Mouse (Mus musculus): ENCODE results near the gene Zfp445. TPM values are rescaled to one million over a fixed set of nuclear protein-coding genes. Genes with fewer than 3 reads are reported as not detected.
"Not testable (repeated sequence)": the region's sequence is repeated elsewhere in the genome, so short reads cannot be mapped to it uniquely, and the experiment has no call there.

The Zfp445 gene
- 10 to 100 TPM; 46.6 to 60.7 TPM for total RNA-seq (2021)
- long read RNA-seq, experiment 1, partial matches to known transcripts: 1 of 18 reads
- long read RNA-seq, experiment 1, other reads (novel, unspliced or antisense): 17 of 18 reads
- long read RNA-seq, experiment 2, partial matches to known transcripts: 0 of 15 reads
- long read RNA-seq, experiment 2, other reads (novel, unspliced or antisense): 14 of 15 reads

GRCm38 (mm10) chr9:122865697-122866166, at the start of gene Zfp445:
Zfp445 (minus strand) TSS chr9:122866006.
- peak; percentile 63 for DNase-seq

DNA sequence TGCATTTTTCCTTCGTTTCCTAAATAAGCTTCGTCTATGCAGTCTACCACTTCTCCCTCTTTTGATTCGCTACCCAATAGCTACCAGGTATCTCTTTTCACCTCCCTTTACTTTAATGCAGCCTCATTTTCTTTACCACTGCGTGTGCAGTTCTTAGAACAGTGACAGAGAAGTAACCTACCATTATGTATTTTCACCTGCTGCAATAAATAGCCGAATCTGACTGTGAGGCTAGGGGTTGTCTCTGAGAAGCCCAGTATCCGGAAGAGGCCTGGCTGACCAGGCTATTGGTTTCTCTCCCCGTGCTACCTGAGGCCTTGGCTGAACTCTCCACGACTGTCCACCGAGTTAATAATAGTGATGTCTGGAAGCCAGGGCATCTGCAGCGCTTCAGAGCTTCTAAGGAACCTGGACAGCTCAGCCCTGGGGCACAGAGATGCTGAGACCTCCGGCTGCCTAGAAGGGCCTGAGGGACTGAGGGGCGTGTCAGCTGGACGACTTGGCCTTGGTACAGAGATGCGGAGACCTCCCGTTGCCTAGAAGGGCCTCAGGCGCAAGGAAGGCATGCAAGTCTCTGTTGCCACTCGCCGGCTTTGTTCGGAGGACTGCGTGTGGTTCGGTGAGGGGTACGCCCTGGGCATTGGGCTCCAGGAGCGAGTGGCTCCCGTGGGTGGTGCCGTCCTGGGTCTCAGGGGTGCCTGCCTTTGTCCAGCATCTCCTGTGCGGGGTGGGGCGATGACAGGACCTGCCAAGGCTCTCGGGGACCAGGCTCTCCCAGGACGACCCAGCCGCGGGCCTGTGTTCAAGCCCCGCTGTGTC, 37.1 kb upstream of the Zfp445 start:
- peak; percentile 59 for DNase-seq

DNA sequence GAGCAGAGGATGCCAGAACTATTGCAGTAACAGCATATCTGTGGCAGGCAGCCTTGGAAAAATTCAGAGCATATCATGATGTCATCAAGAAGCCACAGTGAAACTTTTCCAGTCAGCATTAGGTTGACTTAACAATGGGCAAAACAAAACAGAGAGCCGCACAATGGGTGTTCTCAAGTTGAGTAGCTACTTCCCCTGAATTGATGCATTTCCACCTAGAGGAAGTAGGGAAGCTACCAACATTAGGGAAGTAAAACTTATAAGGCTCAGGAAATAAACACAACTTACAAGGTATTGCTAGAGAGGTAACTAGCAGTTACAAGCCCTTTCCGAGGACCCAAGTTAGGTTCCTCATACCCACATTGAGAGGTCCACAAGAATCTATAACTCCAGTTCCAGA, 35.2 kb upstream of the Zfp445 start:
- no peak for DNase-seq

DNA sequence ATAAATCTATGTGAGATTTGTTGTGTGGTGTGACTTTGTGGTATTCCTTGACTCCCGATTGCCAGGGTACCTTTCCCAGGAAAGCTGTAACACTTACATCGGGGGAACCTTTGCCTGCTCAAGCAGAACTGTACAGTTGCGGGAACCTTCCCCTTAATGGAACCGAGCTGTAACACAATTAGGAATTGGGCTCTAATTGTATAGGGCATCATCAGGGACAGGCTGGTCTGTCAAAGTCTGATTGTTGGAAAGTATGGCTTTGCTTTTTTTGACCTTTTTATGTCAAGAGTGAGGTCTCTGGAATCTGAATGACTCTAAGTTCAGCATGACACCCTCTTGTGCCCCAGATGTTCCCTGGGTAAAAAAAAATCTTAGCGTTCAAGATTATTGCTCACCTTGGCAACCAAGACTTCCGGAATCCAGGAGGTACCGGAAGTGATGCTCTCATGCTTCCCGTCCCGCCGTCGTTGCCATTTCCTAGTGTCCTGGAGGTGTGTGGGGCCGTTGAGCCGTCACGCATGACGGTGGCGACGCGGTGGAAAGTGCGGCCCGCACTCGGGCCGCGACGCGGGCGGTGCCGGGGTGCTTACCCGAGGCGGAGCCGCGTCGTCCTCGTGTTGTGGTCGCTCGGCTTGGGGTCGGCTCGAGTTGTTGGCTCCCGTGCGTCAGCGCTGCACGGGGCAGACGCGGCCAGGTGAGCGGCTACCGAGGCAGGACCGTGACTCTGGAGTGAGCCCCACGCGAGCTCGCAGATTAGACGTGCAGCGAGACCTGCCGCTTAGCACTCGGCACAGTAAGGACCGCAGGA, 20.8 kb upstream of the Zfp445 start:
- peak; percentile 35 for DNase-seq

- no peak for DNase-seq
Measured at GRCm38 (mm10) chr9:122885385-122885784, 19.6 kb upstream of the Zfp445 start, which contains the start of gene Zkscan7. Zkscan7 (plus strand) TSS chr9:122885685.

DNA sequence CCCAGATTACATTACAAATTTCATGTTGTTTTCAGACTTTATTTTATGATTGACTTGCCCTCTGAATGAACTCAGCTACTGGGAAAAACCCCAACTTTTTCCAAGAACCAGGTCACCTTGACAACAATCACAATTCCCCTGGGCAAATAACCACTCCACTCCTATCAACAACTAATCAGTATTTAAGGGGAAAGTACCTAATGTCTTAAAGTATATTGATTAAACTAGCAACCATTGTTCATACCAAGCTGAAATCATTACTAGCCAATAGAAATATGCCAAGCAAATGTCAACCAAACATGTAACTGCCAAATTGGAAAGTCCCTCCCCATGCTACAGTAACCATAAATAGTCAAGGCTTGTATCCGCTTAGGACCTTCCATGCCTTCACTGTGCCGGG, 9.3 kb upstream of the Zfp445 start:
- DNase-seq: no peak

DNA sequence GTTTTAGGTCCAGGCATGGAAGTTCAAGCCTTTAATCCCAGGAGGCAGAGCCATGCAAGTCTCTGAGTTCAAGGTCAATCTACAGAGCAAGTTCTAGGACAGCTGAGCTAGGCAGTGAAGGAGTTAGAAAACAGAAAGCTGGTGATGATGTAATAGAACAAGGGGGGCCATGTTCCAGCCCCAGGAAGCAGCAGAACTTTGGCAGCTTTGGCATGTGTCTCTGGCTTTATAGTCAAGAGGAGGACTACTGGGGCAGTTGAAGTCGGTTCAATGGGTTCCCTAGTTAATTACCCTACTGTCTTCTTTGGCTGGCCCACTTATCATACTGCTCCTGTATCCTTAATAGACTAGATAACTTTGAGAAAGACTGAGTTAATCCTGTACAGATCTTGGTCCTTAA, 8.8 kb upstream of the Zfp445 start:
- no peak for DNase-seq

- no peak for DNase-seq
Measured at GRCm38 (mm10) chr9:122872595-122872994, 6.8 kb upstream of the Zfp445 start.

GRCm38 (mm10) chr9:122866192-122866591, 386 bp upstream of the Zfp445 start:
- DNase-seq: no peak

DNA sequence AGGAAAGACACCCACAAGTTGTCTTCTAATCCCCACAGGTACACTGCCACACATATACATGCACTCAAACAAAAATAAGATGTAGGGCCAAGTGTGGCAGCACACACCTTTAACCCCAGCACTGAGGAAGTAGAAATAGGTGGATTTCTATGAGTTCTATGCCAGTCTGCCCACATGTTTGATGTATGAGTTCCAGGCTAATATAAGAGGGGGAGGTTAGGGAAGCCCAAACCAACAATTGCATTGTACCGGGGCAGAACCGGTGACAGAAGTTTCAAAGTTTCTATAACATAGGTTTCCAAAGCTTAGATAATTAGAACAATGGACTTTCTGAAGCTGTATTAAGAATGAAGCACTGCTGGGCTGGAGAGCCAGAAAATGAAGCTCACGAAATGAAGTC, 958 bp downstream of the Zfp445 start:
- no peak for DNase-seq

DNA sequence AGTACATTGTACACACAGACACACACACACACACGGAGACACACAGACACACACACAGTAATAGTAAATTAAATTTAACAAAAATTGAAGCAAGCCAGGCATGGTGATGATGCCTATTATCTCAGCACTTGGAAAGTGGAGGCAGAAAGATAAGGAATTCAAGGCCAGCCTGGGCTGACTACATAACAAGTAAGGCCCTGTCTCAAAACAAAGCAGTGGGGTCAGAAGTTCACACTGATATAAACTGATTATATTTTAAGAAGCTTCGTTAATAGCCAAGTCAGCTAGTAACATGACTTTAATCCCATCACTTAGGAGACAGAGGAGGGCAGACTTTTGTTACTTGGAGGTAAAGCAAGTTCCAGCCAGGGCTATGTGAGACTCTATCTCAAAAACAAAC, 2.1 kb downstream of the Zfp445 start:
- no peak for DNase-seq

GRCm38 (mm10) chr9:122860752-122861151, 5.1 kb downstream of the Zfp445 start:
- DNase-seq: no peak

- DNase-seq: no peak
Measured at GRCm38 (mm10) chr9:122856716-122857115, 9.1 kb downstream of the Zfp445 start.

GRCm38 (mm10) chr9:122855617-122856016, 10.2 kb downstream of the Zfp445 start:
- DNase-seq: no peak

DNA sequence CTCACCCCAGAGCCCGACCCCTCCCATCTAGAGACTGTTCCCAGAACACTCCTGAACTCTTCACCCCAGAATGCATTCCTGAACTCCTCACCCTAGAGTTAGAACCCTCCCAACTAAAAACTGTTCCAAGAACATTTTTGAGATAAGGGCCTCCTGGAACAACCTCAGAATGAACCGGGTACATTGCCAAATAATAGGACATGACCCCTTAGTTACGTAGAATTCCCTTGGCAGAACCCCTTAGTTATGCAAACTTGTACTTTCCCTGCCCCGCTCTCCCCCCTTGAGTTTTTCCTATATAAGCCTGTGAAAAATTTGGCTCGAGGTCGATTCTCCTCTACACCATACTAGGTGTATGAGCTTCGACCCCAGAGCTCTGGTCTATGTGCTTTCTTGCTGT, 10.7 kb downstream of the Zfp445 start:
- DNase-seq: not testable (repeated sequence)

DNA sequence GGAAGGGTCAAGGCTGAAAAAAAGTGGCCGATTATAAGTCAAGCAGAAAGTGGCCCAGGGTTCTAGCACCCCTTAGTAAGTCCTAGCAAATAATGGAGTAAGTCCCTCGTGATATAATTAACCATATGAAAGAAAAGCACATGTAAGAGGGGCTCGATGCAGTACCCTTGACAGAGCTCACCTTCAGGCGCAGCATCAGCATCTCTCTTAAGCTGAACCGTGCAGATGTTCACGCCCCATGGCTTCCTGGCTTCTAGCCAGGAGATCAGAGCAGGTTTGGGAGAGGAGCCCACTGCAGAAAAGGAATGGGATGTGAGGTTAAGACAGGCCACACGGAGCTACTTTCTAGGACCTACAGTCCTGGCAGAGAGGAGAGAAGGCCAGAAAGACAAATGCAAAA, 11.3 kb downstream of the Zfp445 start:
- no peak for DNase-seq

GRCm38 (mm10) chr9:122847811-122848311, 17.9 kb downstream of the Zfp445 start:
- DNase-seq: not testable (repeated sequence)

DNA sequence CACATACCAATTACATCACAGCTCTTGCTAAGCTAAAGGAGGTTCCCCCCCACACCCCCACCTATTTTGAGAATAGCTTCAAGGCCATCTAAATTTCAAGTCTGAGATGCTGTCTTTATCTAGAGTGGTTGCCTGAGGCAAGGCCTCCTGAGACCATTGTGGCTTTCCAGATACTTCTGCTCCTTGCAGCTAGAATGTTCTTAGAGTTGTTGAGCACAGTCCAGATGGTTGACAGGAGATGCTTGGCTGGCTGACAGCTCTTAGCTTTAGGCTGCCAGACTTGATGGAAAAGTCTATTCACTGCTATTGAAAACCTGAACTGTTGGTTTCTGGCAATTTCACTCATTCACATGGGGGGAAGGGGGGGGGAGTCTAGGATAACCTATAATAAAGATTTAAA, 19.6 kb downstream of the Zfp445 start:
- DNase-seq: no peak

DNA sequence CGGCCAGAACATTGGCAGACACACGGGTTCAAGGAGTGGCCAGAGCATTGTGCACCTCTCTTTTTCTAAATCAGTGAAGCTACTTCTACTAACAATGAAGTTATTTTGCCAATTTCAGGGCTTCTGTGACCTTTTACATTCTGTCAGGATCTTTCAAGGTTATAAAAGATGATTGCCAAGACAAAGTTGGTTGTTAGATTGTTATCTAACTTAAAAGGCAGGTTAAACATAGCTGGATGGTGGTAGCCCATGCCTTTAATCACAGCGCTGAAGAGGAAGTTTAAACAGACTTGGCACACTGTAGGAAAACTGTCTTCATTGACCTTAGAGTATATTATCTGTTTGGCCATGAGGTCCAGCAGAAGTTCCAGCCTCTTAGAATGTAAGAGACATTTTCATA, 20.2 kb downstream of the Zfp445 start:
- DNase-seq: no peak

DNA sequence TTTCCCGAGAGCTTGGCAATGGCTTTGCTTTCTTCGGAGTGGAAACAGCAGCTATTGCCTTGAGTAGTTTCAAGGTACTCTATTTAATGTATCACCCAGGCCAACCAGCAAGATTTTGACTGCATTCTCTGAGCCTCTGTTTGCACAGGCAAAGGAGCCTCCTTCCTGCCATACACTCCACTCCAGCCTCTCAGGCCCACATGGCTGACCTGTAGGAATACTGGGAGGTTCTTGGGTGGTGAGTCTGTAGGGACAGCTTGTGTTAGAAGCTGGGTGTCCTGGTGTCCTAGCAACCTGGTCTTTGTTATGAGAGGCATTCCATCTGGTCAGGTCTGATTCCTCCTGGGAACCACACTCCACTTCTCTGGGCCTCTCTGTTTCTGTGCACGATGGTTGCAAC, 22.0 kb downstream of the Zfp445 start, which contains the start of gene Gm35549:
Gene Gm35549, minus strand, starts transcription at position 276 of the 400 bp plus-strand sequence.
- DNase-seq: no peak

DNA sequence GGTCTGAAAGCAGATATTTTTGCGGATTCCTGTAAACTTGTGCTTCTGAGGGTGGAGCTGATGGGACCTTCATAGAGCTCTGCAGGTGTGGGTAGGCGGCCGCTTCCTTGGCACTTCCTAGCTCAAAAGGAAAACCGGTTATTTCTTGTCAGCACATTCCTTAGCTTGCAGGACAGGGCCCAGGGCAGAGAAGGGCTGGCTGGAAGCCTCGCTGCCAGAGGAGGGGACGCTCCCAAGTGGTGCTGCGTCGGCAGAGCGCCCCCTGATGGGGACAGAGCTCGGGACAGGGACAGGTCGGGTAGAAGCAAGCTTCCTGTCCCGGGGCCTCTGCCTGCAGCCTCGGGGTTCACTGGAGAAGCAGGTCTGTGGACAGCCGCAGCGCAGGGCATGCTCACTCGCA, 28.1 kb downstream of the Zfp445 start:
- DNase-seq: peak; percentile 42

GRCm38 (mm10) chr9:122837216-122837615, 28.6 kb downstream of the Zfp445 start:
- no peak for DNase-seq

DNA sequence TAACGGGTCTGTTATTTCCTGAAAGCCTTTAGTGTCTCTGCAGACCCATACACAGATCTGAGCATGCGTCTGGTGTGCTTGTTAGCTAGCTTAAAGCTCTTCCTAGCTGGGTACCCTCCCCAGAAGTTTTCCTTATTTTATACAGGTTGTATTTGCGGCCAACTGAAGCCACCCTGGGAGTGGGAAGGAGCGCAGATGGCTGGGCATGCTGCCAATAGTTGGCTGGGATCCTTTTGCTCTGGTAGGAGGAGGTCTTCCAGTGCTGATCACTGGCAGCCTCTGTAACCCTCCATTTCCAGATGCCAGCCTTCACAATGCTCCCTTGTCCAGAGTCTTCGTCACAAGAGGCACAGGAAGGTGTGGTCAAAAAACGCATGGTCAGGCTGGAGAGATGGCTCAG, 29.0 kb downstream of the Zfp445 start:
- DNase-seq: peak; percentile 48
